Mouse (Mus musculus): ENCODE measurements at regions not wholly inside any gene's neighbourhood (a gene's known extent, or its start where the extent isn't known, plus 50 kb on each side); places are given as distances from the start of the nearest gene placed in this dataset.

DNA sequence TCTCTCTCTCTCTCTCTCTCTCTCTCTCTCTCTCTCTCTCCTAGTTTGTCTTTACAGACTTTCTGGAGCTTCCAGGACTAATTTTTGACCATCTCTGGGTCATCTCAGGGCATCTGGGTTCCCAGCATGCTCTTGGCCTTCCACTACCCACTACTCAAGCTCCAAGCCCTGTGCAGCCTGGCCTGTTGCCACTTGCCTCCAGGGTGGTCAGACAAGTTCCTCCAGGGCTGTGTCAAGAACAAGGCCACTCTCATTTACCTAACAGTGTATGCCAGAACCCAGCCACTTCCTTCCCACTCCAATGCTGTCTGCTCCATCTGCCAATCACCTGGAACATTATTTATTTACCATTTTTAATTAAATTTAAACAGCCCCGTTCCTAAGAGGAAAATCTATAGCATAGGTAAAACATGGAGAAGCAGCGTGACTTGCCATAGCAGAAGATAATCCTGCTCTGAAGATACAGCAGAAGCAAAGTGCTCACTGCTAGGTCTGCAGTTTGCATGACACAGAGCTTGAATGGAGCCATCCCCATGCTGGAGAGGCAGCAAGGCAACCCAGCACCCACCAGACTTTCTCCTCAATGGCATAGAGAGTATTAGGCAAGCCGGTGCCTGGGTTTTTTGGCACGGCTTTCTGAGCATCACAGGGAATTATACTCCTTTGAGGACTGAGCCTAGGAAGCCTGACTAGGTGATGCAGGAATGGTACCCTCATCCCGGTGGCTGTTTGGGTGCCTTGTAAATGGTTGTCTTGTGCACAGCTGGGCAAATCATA lies 54.0 kb downstream of the Foxi1 start:
- Histone ChIP-seq H3K4me2 (no peak overlapping the region), H3K27me3 (replicated peaks; ENCODE audit: control insufficient read depth, insufficient read depth, low read length) (no peaks in the 10 kb centered on the region), H3K36me3 (ENCODE audit: control insufficient read depth, insufficient read depth, low read length) (no peaks in the 10 kb centered on the region), H3K4me3 (ENCODE audit: low read depth, low read length) (no peak overlapping the region), H3K27ac (ENCODE audit: low read depth, low read length) (no peak overlapping the region), H3K4me1 (replicated peaks; ENCODE audit: control insufficient read depth, insufficient read depth, low read length) (no peaks in the 10 kb centered on the region), H3K9ac (ENCODE audit: low read depth, low read length) (no peak overlapping the region), H3K9me3 (ENCODE audit: control insufficient read depth, low read length) (no peaks in the 10 kb centered on the region)
- ATAC-seq (replicated peaks; ENCODE audit: low FRiP score) (no peak), DNase-seq (ENCODE audit: low spot score) (no peak)
- WGBS: 82% methylated on average over 5 of the region's 5 CpGs

DNA sequence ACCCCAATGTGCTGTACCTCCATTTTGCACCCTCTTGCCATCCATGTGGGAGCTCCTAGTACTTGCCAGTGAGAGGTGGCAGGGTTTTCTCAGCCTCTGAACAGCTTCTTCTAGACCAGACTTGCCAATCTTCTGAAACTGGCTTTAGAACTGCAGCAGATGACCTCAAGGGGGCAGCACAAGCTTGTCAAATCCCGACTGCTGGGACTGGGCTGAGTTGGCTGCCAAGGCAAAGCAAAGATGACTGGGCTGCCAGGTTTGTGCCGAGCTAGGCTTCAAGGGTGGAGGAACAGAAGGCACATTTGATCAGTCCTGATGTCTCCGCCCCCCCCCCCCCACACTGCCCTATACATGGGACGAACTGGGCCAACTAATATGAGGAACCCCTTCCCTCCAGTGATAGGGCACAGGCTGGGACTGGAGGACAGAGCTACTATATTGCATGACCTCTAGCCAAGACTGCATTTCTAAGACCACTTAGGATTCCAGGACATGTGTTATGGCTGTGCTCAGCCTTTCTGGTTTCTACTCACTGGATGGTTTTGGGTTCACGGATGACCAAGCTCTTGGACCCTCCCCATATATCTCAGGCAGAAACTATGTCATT lies 51.1 kb upstream of the 4930469K13Rik start:
- Histone ChIP-seq H3K4me1 (replicated peaks; ENCODE audit: control insufficient read depth, insufficient read depth, low read length) (no peaks in the 10 kb centered on the region), H3K9me3 (ENCODE audit: control insufficient read depth, low read length) (no peaks in the 10 kb centered on the region), H3K36me3 (ENCODE audit: control insufficient read depth, insufficient read depth, low read length) (no peaks in the 10 kb centered on the region), H3K4me2 (no peak overlapping the region), H3K27ac (ENCODE audit: low read depth, low read length) (no peak overlapping the region), H3K4me3 (ENCODE audit: low read depth, low read length) (no peak overlapping the region), H3K9ac (ENCODE audit: low read depth, low read length) (no peak overlapping the region), H3K27me3 (replicated peaks; ENCODE audit: control insufficient read depth, insufficient read depth, low read length) (no peaks in the 10 kb centered on the region)
- peak; percentile 55 for DNase-seq (ENCODE audit: low spot score)
- WGBS: 25% methylated on average over 5 of the region's 5 CpGs
- ATAC-seq (replicated peaks; ENCODE audit: low FRiP score): no peak
